Mouse (Mus musculus) ES-E14 (cell line): ENCODE measurements around the gene Gm11034.

Experiments used
- CHD2 ChIP-seq: IDR thresholded peaks from 2 replicates; pipeline ENCODE4 v1.6.1; 2014; ENCODE audit warnings: mild to moderate bottlenecking, low read depth, low read length, inconsistent platforms
- MAFK ChIP-seq: IDR thresholded peaks from 2 replicates; pipeline ENCODE4 v1.6.1; 2014; ENCODE audit warnings: mild to moderate bottlenecking, low read depth, low read length, inconsistent platforms; ENCODE audit not compliant: insufficient read depth
- ZC3H11A ChIP-seq: IDR thresholded peaks from 2 replicates; pipeline ENCODE4 v1.6.1; 2012; ENCODE audit warnings: low read depth, mild to moderate bottlenecking, inconsistent platforms, low read length, borderline replicate concordance
- ZNF384 ChIP-seq: IDR thresholded peaks from 2 replicates; pipeline ENCODE4 v1.6.1; 2012; ENCODE audit warnings: low read depth, low read length, inconsistent platforms

DNA sequence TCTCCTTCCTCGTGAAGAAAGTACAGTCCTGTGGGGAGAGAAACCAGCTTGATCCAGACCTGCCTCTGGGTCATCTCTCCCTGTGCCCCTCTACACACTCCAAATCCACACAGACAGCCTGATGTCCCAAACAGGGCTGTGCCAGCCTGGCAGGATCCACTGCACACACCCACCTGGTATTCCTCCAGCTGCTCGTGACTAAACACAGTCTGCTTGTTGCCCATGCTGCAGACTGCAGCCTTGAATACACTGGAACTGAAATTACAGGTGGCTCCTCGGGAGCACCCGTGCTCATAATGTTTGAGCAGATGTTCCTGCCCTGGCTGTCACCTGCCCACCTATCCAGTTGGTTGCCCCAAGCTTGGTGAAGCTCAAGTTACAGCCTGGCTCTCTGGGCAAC, 685 bp downstream of the Gm11034 start, which contains the start of gene Cib3:
- no peak for TF ChIP-seq MAFK
- TF ChIP-seq ZC3H11A, result no peak
- TF ChIP-seq CHD2, result no peak
- TF ChIP-seq ZNF384, result no peak
